Mouse (Mus musculus): ENCODE results near the gene Ins2. TPM values are rescaled to one million over a fixed set of nuclear protein-coding genes. Genes with fewer than 3 reads are reported as not detected.

The Ins2 gene
- total RNA-seq, 2 experiments from 2014 or later = not detected

DNA sequence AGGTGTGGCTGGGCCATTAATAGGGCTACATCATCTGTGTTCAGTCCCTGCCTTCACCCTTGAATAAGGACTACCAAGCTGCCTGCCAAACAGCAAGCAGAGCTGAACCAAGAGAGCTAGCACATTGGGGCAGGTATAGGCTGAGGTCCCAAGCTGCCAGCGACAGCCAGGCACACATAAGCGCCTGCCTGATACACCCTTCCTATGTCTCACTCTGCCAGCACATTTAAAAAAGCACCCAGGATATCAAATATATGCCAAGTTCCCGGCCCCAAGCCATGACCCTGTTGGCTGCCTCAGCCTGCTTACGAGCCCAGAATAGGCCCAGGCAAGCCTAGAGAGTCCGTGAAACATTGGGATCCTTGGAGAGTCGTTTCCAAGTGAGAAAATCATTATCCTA lies 113.4 kb downstream of the Ins2 start:
- intact Hi-C loops (cut with DNase I) = no loop called here
- DNase-seq (ENCODE audit: low spot score in 2 of 2) = no peak

Small RNA genes within 50 kb of the gene (microRNA-seq; reads per million reads assigned to microRNA genes)
- gene Mir483 = 117 reads per million, percentile 57 among the genes with 10 or more reads in this experiment

Other genes with a start within 250 kb of the Ins2 start
- gene Tnnt3, start 244.5 kb downstream of the Ins2 start, total RNA-seq (2021) = not detected
- 1 to 10 TPM; 2.9 to 6.0 TPM for gene Mrpl23, start 210.7 kb downstream of the Ins2 start, total RNA-seq (2021)
- 100 to 1,000 TPM in 1 of 2 experiments, 10 to 100 TPM in 1; 66.5 to 109 TPM for gene Igf2, start 76.6 kb downstream of the Ins2 start, total RNA-seq (2021)
- gene Gm49394, start 73.4 kb downstream of the Ins2 start, total RNA-seq (2021) = not detected
- 1 to 10 TPM; 1.7 to 2.7 TPM for gene Th, start 187.7 kb upstream of the Ins2 start, total RNA-seq (2021)
- under 1 TPM in 1 of 2 experiments, not detected in 1; 0.39 TPM for gene Ascl2, start 225.9 kb upstream of the Ins2 start, total RNA-seq (2021)

Measured in left cerebral cortex, postnatal 36 days (tissue).